Mouse (Mus musculus): ENCODE measurements at regions not wholly inside any gene's neighbourhood (a gene's known extent, or its start where the extent isn't known, plus 50 kb on each side); places are given as distances from the start of the nearest gene placed in this dataset.
A peak's percentile ranks its signal among the peaks of the same experiment; 100 is the strongest.

DNA sequence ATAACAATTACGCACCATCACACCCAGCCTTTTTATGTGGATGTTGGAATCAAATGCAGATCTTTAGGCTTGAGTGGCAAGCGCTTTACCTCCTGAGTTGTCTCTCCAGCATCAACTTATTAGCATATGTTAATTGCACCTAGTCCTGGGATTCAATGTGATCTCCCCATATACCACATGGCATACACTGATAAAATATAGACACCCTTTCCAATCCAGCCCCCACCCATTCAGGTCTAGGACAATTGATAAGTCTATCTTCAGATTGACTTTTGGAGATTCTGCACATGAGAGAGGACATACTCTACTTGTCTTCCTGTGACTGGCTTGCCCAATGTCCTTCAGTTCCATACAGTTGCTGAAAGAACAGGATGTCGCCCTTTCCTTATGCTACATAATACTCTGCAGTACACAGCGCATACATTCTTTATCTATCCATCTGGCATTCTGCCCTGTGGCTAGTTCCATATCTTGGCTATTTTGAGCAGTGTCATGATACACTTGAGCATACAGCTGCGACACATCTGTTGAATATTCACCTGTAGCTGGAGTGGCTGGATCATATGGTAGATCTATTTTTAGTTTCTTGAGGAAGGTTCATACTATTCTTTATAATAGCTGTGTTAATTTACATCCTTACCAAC, 120.3 kb downstream of the Gsdmc2 start:
- Histone ChIP-seq H3K27ac (ENCODE audit: low read depth) (no peak overlapping the region), H3K4me2 (ENCODE audit: low read depth, low read length) (no peak overlapping the region), H3K9ac (replicated peaks) (no peak overlapping the region), H3K27me3 (ENCODE audit: insufficient read depth, low read length) (no peaks in the 10 kb centered on the region), H3K36me3 (replicated peaks; ENCODE audit: insufficient read depth, low read length) (no peaks in the 10 kb centered on the region), H3K9me3 (ENCODE audit: low read length) (no peaks in the 10 kb centered on the region), H3K4me1 (ENCODE audit: insufficient read depth) (peaks cover 9% of the 10 kb centered on the region; the same call in 1 of the 2 replicates), H3K4me3 (ENCODE audit: low read depth, low read length) (no peak overlapping the region)
- TF ChIP-seq EP300 (IDR thresholded peaks at IDR 0.05; ENCODE audit: low read depth) = peak; percentile 72
- no peak for TF ChIP-seq CTCF (IDR thresholded peaks at IDR 0.05; ENCODE audit: low read depth)
- WGBS (ENCODE audit: insufficient replicate concordance) = 66% methylated on average over 5 of the region's 5 CpGs
- ATAC-seq (0 out of 2 replicates have a peak, but pooled peaks have one; percentile 17), DNase-seq (no peak)

DNA sequence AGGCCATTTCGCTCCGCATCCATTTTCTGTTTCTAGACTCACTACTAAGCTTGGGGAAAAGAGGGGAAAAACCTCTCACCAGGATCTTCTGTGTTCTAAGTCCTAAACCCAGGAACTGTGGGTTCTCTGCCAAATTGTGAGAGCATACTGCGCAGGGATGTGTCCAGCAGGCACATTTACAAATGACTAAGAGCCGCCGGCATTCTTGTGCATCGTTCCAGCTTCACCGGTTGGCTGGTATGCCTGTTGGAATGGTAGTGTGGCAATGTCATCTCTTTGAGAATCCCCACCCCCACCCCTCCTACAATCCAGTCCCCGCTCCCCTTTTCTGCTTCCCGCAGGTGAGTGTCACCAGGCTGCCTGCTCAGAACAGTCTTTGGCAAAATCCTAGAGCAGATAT, 122.0 kb downstream of the Gsdmc2 start:
- no peak overlapping the region for H3K4me3 ChIP-seq (ENCODE audit: low read depth, low read length)
- TF ChIP-seq CTCF (IDR thresholded peaks at IDR 0.05; ENCODE audit: low read depth) (no peak), EP300 (IDR thresholded peaks at IDR 0.05; ENCODE audit: low read depth) (no peak)
- peaks cover 9% of the 10 kb centered on the region; the same call in 1 of the 2 replicates for H3K4me1 ChIP-seq (ENCODE audit: insufficient read depth)
- DNase-seq (no peak), ATAC-seq (no peak)
- no peaks in the 10 kb centered on the region for H3K9me3 ChIP-seq (ENCODE audit: low read length)
- H3K4me2 ChIP-seq (ENCODE audit: low read depth, low read length) = no peak overlapping the region
- no peaks in the 10 kb centered on the region for H3K36me3 ChIP-seq (replicated peaks; ENCODE audit: insufficient read depth, low read length)
- no peak overlapping the region for H3K27ac ChIP-seq (ENCODE audit: low read depth)
- H3K27me3 ChIP-seq (ENCODE audit: insufficient read depth, low read length) = no peaks in the 10 kb centered on the region
- H3K9ac ChIP-seq (replicated peaks) = no peak overlapping the region
- WGBS (ENCODE audit: insufficient replicate concordance) = 76% methylated on average over 9 of the region's 9 CpGs

DNA sequence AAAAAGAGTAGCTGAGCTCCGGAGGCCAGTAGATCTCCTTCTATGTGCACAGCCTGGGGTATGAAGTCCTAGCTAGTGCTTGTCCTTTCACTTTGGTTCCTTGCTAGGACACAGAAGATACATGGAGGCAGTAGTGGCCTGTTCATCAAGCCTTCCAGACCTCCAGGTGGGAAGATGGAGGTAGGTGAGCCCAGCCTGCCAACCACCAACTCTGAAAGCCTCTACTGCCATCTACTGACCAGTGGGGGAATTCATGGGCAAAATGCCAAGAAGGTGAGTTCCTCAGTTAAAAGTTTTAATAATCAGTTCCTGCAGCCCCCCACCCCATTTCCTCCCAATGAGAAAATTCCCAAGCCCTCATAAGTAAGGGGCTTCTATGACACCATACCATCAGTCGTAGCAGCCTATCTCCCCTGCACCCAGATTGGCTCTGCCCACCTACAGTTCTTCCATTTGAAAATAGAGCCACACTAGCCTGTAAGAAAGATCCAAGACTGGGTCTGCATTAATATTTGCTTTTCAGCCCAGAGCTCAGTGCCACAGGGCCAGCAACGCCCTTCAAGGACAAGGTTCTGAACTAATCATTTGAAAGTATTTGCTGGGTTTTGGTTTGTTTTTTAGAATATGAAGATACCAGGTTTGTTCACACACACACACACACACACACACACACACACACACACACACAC, 123.2 kb downstream of the Gsdmc2 start:
- H3K9me3 ChIP-seq (ENCODE audit: low read length) = no peaks in the 10 kb centered on the region
- peaks cover 6% of the 10 kb centered on the region; the same call in 1 of the 2 replicates for H3K4me1 ChIP-seq (ENCODE audit: insufficient read depth)
- H3K4me3 ChIP-seq (ENCODE audit: low read depth, low read length) = no peak overlapping the region
- H3K27me3 ChIP-seq (ENCODE audit: insufficient read depth, low read length) = no peaks in the 10 kb centered on the region
- H3K4me2 ChIP-seq (ENCODE audit: low read depth, low read length) = no peak overlapping the region
- DNase-seq (peak; percentile 71), ATAC-seq (peak; percentile 43; the same call in 1 of the 2 replicates)
- WGBS (ENCODE audit: insufficient replicate concordance) = 29% methylated on average over 3 of the region's 3 CpGs
- H3K9ac ChIP-seq (replicated peaks) = no peak overlapping the region
- no peaks in the 10 kb centered on the region for H3K36me3 ChIP-seq (replicated peaks; ENCODE audit: insufficient read depth, low read length)
- TF ChIP-seq EP300 (IDR thresholded peaks at IDR 0.05; ENCODE audit: low read depth) (no peak), CTCF (IDR thresholded peaks at IDR 0.05; ENCODE audit: low read depth) (peak; percentile 85)
- no peak overlapping the region for H3K27ac ChIP-seq (ENCODE audit: low read depth)

DNA sequence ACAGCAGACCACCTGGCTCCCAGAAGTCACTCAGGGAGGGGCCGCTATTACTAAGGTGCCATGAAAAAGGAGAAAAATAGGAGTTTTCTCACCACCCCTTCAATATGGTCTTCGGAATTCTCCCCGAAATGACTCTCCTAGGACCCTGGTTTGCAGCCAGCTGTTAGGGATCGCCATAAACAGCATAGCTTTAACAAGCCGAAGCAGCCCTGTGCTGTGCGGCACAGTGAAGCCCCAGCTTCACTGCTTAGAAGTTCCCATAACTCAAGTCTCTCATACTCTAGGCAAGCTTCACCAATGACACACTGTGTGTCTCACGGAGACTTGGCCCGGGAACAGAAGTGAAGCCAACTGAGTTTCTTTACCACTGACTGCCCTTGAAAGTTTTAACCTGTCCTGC, 127.2 kb downstream of the Gsdmc2 start:
- no peaks in the 10 kb centered on the region for H3K36me3 ChIP-seq (replicated peaks; ENCODE audit: insufficient read depth, low read length)
- no peak overlapping the region for H3K4me3 ChIP-seq (ENCODE audit: low read depth, low read length)
- WGBS (ENCODE audit: insufficient replicate concordance) = 86% methylated on average over 8 of the region's 8 CpGs
- H3K9ac ChIP-seq (replicated peaks) = no peak overlapping the region
- no peak overlapping the region for H3K4me2 ChIP-seq (ENCODE audit: low read depth, low read length)
- H3K27me3 ChIP-seq (ENCODE audit: insufficient read depth, low read length) = no peaks in the 10 kb centered on the region
- ATAC-seq (no peak), DNase-seq (no peak)
- H3K9me3 ChIP-seq (ENCODE audit: low read length) = no peaks in the 10 kb centered on the region
- TF ChIP-seq EP300 (IDR thresholded peaks at IDR 0.05; ENCODE audit: low read depth) (no peak), CTCF (IDR thresholded peaks at IDR 0.05; ENCODE audit: low read depth) (no peak)
- no peaks in the 10 kb centered on the region for H3K4me1 ChIP-seq (ENCODE audit: insufficient read depth)
- no peak overlapping the region for H3K27ac ChIP-seq (ENCODE audit: low read depth)

DNA sequence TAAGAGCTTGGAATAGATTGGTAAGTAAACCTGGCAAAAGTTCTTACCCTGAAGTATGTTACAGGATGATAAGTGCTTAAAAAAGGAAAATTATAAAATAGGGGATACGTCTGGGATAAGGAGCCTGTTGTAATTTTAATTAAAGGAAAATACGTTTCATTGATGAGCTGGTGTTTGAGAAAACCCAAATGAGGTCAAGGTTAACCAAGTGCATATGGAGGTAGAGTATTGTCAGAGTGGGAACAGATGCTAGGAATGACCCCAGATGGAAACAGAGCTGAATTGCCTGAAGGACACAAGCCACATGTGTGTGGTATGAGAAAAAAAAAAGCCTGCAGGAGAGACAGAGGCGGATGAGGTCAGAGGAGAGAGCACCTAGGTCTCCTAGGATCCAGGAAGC, 131.3 kb downstream of the Gsdmc2 start:
- no peak for TF ChIP-seq EP300 (IDR thresholded peaks at IDR 0.05; ENCODE audit: low read depth)
- TF ChIP-seq CTCF (IDR thresholded peaks at IDR 0.05; ENCODE audit: low read depth) = no peak
- no peaks in the 10 kb centered on the region for H3K9me3 ChIP-seq (ENCODE audit: low read length)
- no peak overlapping the region for H3K4me3 ChIP-seq (ENCODE audit: low read depth, low read length)
- no peaks in the 10 kb centered on the region for H3K27me3 ChIP-seq (ENCODE audit: insufficient read depth, low read length)
- H3K9ac ChIP-seq (replicated peaks) = no peak overlapping the region
- no peak overlapping the region for H3K27ac ChIP-seq (ENCODE audit: low read depth)
- 81% methylated on average over 3 of the region's 3 CpGs for WGBS (ENCODE audit: insufficient replicate concordance)
- H3K36me3 ChIP-seq (replicated peaks; ENCODE audit: insufficient read depth, low read length) = no peaks in the 10 kb centered on the region
- no peaks in the 10 kb centered on the region for H3K4me1 ChIP-seq (ENCODE audit: insufficient read depth)
- H3K4me2 ChIP-seq (ENCODE audit: low read depth, low read length) = no peak overlapping the region
- no peak for ATAC-seq
- no peak for DNase-seq

DNA sequence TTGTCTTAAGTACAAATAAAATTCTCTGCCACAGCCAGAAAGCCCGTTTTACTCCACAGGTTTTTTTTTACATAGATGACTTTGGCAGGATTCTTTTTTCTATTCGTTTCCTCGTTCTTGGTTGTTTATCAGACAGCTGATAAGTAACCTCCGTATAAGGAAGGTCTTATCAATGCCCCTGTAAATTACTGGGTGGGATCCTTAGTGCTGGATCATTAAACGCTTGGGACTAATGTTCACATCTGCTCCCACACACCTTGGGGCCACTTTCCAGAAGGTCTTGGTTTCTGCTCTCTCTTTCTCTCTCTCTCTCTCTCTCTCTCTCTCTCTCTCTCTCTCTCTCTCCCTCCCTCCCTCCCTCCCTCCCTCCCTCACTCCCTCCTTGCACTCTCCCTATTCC, 134.6 kb downstream of the Gsdmc2 start:
- Histone ChIP-seq H3K9me3 (ENCODE audit: low read length) (no peaks in the 10 kb centered on the region), H3K4me3 (ENCODE audit: low read depth, low read length) (no peak overlapping the region), H3K9ac (replicated peaks) (no peak overlapping the region), H3K27ac (ENCODE audit: low read depth) (no peak overlapping the region), H3K4me1 (ENCODE audit: insufficient read depth) (no peaks in the 10 kb centered on the region), H3K27me3 (ENCODE audit: insufficient read depth, low read length) (no peaks in the 10 kb centered on the region), H3K36me3 (replicated peaks; ENCODE audit: insufficient read depth, low read length) (no peaks in the 10 kb centered on the region), H3K4me2 (ENCODE audit: low read depth, low read length) (peak overlapping the region; percentile 7; the same call in 1 of the 2 replicates)
- no peak for TF ChIP-seq EP300 (IDR thresholded peaks at IDR 0.05; ENCODE audit: low read depth)
- TF ChIP-seq CTCF (IDR thresholded peaks at IDR 0.05; ENCODE audit: low read depth) = no peak
- WGBS (ENCODE audit: insufficient replicate concordance) = 20% methylated on average over 5 of the region's 5 CpGs
- no peak for DNase-seq
- no peak for ATAC-seq
